Mouse (Mus musculus) lung, adult 2 months (tissue): Measurements from ENCODE around the gene Panx1. TPM values are rescaled to one million over a fixed set of nuclear protein-coding genes. Genes with fewer than 3 reads are reported as not detected.

Source experiments
- DNase-seq: peaks from one replicate; pipeline ENCODE4 v3.0.0; 2022
- H3K4me1 ChIP-seq: fragments of 200-500 bp; 2 replicates; pipeline ENCODE4 v1.6.1; 2011; ENCODE audit warnings: low read length; ENCODE audit not compliant: control insufficient read depth, insufficient read depth
- H3K4me3 ChIP-seq: fragments of 200-500 bp; replicated peaks from 2 replicates; pipeline ENCODE3; 2011; ENCODE audit warnings: low read depth, mild to moderate bottlenecking, control low read depth, low read length; ENCODE audit errors: extremely low read depth
- CTCF ChIP-seq: fragments of 200-500 bp; IDR thresholded peaks from 2 replicates; pipeline ENCODE4 v1.5.1; 2011; ENCODE audit warnings: mild to moderate bottlenecking, low read length, control low read depth; ENCODE audit not compliant: insufficient read depth
- POLR2A ChIP-seq: fragments of 200-500 bp; IDR thresholded peaks from 2 replicates; pipeline ENCODE4 v1.6.1; 2011; ENCODE audit warnings: low read depth, mild to moderate bottlenecking, control low read depth, low read length, borderline replicate concordance; ENCODE audit errors: extremely low read depth
- WGBS: fragments of 180-500 bp; shearing (Covaris S2); methylation state at CpG from one replicate; pipeline ENCODE4 v1.1.7; 2018; 5-methylcytosine and 5-hydroxymethylcytosine counted together
- polyA plus RNA-seq: library from polyadenylated mRNA; depleted of rRNA; stranded (reverse); fragments of >200 nt; gene quantifications from 2 replicates; pipeline ENCODE4 v1.2.3, GENCODE M21; 2012

Gene Panx1
- polyA plus RNA-seq, 1 experiment, result 21.9 TPM

DNA sequence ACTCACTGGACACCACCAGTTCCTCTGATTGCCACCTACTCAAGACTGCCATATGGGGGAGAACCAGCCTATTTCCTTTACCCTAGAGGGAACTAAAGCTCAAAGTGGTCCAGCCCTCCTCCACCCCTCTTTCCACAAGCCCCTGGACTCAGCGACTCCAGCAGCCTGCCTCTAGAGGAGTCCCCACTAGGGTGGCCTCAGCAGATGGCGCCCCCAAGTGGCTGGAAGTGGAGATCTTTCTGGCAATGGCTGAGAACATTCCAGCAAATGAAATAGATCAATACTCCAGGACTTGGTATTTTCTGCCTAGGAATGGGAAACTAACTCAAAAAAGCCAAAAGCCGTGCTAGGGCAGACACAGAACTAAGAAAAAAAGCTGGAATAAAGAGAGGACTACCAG lies 17.6 kb downstream of the Panx1 start:
- DNase-seq, result no peak
- WGBS, result 71% methylated on average over 3 of the region's 3 CpGs
- TF ChIP-seq CTCF (no peak), POLR2A (no peak)
- Histone ChIP-seq H3K4me1 (no peaks in the 10 kb centered on the region), H3K4me3 (no peak overlapping the region)

DNA sequence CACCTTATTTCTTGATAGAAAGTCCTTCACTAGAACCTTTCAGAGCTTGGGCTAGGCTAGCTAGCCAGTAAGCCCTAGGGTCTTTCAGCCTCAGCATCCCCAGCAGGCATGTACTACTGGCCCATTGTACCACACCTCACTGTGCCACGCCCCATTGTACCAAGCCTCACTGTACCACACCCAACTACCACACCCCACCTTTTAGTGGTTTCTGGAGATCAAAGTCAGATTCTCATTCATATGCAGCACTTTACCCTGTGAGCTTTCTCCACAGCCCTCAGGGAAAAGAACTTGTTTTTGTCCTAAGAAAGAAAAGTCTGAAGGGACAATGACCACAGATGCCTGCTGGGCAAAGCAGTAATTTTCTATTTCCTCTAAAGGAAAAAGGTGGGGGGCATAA lies 22.2 kb downstream of the Panx1 start:
- no peak for TF ChIP-seq POLR2A
- TF ChIP-seq CTCF, result no peak
- WGBS, result 89% methylated on average over 1 of the region's 1 CpGs
- no peaks in the 10 kb centered on the region for H3K4me1 ChIP-seq
- no peak overlapping the region for H3K4me3 ChIP-seq
- DNase-seq, result no peak

DNA sequence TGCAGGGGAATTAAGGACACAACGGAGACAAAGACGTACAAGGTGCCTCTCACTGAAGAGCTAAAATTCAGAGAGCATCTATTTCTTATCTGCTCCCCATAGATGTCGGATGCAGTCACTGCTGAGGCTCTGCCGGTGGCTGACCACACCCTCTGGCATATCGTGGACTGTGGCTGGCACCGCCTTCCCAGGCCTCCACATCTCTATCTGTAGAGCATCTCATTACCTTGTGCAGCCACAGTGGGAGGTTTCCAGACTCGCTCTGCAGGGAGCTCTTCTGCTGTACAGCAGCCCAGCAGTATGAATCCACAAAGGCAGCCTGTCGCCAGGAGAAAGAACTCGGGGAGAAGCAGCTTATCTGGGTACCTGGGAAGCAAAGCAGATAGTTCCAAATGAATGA lies 24.1 kb downstream of the Panx1 start:
- TF ChIP-seq CTCF (no peak), POLR2A (no peak)
- Histone ChIP-seq H3K4me1 (no peaks in the 10 kb centered on the region), H3K4me3 (no peak overlapping the region)
- DNase-seq, result no peak
- WGBS, result 81% methylated on average over 9 of the region's 9 CpGs

DNA sequence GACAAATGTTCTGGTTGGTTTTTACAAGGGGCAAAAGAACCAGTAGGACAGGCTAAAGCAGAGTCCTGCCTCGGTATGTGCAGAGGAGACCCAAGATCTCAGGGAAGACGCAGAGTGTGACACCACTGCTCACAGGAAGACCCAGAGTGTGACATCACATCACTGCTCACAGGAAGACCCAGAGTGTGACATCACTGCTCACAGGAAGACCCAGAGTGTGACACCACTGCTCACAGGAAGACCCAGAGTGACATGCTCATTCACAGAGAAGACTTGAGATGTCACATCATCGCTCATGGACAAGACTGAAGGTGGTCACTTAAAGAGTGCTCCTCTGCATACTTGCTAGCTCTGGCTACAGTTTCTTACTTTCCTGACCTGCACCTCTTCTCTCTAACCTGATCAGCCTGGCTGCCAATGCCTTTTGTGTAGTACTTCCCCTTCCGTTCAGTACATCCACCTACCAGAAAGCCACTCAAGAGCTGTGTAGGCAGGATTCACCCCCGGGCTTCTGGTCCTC lies 24.7 kb downstream of the Panx1 start:
- WGBS, result 94% methylated on average over 5 of the region's 5 CpGs
- DNase-seq, result no peak
- H3K4me3 ChIP-seq, result no peak overlapping the region
- TF ChIP-seq POLR2A (no peak), CTCF (no peak)
- H3K4me1 ChIP-seq, result no peaks in the 10 kb centered on the region

DNA sequence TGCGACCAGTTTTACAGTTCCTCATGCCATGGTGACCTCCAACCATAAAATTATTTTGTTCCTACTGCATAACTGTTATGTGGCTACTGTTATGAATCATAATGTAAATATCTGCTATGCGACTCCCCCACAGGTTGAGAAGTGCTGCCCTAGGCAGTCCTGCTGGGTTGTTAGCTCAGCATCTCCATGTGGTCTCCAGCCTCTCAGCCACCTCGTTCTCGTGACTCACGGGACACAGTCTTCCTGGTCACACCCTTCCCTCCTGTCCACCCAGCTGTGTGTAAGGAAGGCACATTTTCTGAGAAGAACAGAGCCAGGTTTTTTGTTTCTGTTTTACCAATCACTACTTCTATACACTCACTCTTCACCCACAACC lies 26.5 kb downstream of the Panx1 start:
- H3K4me1 ChIP-seq, result no peaks in the 10 kb centered on the region
- TF ChIP-seq CTCF (no peak), POLR2A (no peak)
- no peak for DNase-seq
- no peak overlapping the region for H3K4me3 ChIP-seq
- 54% methylated on average over 5 of the region's 5 CpGs for WGBS

DNA sequence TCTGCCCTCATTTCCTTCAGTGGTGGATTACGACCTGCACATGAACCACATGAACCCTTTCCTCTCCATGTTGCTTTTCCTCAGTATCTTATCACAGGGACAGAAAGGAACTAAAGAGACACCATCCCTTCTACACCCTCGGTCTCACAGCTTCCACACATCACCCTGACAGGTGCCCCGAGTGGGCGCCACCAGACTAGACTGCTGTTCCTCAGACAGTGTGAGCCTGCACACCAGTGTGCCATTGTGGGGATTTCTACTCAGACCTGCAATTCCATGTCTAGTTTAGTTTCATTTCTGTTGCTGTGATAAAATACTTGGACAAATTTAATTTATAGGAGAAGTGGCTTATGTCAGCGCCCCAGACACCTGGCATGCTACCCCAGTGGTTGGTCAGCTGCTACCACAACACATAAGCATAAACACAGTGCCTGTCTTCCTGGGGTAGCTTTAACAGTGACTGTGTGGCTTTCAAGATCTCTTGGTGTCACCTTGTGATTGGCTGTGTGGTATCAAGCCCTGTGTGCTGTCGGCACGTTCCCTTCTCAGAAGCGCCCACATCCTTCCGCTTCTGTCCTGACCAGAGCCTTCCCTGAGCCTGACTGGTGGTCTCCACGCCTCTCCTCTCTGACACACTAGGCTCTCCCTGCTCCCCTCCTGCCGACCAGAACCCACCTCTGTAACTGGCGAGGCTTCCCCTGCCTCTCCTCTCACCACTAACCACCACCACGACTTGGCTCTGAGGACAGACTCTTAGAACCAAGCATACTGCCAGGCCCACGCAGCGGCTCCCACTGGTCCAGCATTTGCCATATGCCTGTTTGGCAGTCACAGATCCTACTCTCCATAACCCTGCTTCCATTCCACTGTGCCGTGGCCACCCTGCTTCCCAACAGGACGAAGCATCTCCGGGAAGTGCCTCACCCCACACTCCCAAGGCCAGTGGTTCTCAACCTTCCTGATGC lies 27.2 kb downstream of the Panx1 start:
- WGBS, result 77% methylated on average over 18 of the region's 18 CpGs
- TF ChIP-seq CTCF, result no peak
- no peak for TF ChIP-seq POLR2A
- Histone ChIP-seq H3K4me3 (no peak overlapping the region), H3K4me1 (no peaks in the 10 kb centered on the region)
- DNase-seq, result no peak

DNA sequence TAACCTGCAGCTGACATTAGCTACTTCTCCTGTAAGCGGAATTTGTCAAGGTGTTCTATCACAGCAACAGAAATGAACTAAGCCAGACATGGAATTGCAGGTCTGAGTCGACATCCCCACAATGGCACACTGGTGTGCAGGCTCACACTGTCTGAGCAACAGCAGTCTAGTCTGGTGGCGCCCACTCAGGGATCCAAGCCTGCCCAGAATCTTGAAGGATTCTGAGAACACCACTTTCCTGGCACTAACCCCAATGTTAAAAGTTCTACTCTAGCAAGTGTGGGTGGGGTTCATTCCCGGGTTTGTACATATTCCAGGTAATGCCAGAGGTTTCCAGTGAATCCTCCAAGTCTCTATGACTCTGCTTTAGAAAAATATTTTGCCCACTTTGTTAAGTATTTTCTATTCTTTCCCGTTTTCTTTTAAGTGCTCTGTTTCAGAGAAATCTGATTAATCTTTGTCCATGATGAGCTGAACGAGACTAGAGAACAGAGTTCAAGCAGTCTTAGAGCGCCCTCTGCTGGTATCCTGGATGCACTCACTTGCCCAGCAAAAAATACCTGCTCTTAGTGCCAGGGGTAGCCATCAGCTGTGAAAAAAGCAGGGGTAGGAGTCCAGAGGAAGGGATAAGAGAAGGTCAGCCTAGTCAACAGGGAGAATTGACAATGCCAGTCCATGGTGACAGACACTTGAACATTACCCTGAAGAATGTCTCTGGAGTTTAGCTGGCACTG lies 29.9 kb downstream of the Panx1 start:
- peak; percentile 38 for DNase-seq
- Histone ChIP-seq H3K4me1 (no peaks in the 10 kb centered on the region), H3K4me3 (no peak overlapping the region)
- WGBS, result 54% methylated on average over 7 of the region's 7 CpGs
- peak; percentile 79 for TF ChIP-seq CTCF
- no peak for TF ChIP-seq POLR2A

GRCm38 (mm10) chr9:15007566-15007965 lies 37.7 kb downstream of the Panx1 start:
- no peak for DNase-seq
- Histone ChIP-seq H3K4me1 (no peaks in the 10 kb centered on the region), H3K4me3 (no peak overlapping the region)
- WGBS, result 91% methylated on average over 14 of the region's 14 CpGs
- TF ChIP-seq POLR2A, result no peak
- TF ChIP-seq CTCF, result no peak

DNA sequence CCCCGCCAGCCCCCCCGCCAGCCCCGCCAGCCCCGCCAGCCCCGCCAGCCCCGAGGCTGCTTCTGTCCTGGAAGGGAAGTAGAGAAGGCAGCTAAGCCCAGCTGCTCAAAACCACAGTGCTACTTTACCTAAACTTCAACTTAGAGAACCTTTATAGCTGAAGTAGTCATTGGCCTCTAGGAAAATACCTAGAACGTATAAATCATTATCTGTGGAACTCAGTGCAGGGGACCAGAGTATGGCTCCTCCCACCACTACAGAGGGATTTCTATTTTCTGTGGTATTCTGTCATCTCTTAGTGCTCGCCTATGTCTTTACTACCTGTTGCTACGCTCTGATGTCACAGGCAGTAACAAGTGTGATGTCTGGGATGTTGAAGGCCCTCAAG lies 41.0 kb downstream of the Panx1 start:
- WGBS, result 76% methylated on average over 9 of the region's 9 CpGs
- TF ChIP-seq CTCF, result no peak
- no peak for TF ChIP-seq POLR2A
- Histone ChIP-seq H3K4me1 (no peaks in the 10 kb centered on the region), H3K4me3 (no peak overlapping the region)
- no peak for DNase-seq
